Mouse (Mus musculus) spleen, postnatal 36 days (tissue): ENCODE measurements around the gene Glud1.

Experiments used
- DNase-seq, 2 experiments: peaks; one replicate each; pipeline ENCODE4 v3.0.0; 2022; ENCODE audit warnings: low spot score in 2 of 2, mixed read lengths in 1 of 2

Gene Glud1

DNA sequence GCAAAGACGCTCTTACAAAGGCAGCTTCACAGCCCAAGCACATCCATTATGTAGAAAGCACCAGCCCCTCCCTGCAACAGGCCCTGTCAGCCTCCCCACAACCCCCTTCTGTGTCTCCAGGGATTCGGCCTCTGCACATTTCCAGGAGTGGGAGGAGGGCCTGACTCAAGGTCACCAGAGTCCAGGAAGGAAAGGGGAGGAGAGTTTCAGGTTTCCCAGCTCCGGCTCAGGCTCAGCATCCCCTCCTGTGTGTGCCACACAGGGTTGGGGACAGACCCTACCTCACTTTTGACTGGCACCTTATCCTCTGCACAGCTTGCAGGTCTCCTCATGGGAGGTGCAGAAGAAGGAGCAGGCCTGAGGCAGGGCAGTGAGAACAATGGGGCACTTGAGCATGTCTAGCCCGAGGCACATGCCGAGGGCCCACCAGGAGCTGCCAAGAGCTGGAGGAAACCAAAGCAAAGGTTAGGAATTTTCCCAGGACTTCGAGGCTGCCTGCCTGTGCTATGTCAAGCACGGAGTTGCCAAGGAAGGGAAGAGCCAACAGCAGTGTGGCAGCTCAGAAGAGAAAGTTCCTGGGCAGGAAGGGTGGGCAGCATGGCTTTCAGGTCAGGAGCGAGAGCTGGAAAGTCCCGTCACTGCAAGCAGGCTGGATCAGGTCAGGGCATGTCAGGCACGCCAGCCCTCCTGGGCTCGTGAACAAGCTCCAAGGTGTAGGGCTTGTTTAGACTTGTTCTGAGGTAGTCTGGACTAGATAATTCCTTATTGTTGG is 68.2 kb downstream of the Glud1 start:
- no peak for DNase-seq

- DNase-seq, result no peak
These were observed 72.6 kb downstream of the Glud1 start for GRCm38 (mm10) chr14:34382921-34383704.

DNA sequence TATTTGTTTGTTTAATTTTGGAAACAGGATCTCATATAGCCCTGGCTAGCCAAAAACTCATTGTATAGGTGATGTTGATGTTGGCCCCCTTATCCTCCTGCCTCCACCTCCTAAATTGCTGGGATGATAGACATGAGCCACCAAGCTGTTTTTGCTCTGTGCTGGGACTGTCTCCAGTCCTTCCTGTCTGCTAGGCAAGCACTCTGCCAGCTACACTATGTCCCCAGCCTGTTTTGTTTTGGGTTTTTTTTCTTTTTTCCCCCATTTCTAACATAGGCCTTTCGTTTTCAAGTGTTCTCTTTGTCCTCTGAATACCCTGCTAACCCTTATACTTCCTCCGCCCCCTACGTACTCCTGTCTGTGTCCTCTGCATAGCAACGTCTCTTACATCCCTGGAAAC is 82.8 kb downstream of the Glud1 start:
- no peak for DNase-seq
